In the genomic region with DNA sequence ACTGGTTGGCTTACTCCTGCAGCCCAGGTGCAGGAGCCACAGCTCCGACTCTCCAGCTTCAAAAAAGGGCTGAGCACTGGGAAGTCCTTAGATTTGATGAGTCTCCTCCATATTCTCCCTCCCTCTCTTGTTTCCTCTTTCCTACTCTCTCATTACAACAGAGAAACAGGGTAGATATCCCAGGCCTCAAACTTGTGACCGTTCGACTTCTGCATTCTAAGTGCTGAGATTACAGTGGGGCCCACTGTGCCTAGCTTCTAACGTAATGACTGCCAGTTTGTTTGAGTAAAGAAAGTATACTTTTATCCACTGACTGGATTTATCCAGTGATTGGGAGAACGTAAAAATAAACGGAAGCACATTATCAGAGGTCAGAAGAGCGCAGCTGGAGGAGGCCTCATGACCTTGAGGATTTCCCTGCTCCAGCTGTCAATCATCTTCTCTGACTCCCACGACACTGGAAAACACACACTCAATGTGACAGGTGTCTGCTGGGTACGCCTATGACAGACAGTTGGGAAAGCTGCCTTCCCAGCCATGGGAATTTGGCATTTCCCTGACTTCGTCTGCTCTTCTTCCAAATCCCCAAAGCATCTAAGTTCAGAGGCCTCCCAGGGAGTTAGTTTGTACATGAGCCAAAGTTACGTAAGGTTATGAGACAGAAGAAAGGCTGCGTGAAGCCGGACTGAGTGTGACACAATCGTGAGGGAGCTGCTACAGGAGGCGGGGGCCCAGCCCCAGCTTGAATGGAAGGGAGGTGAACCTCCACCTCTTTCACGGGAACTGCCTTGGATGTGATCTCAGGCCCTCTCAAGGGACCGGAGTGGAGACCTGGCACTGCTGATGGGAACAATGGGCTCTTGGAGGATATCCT, we compare ENCODE assay signal across 9 mouse cellular contexts. TPM values are rescaled to one million over a fixed set of nuclear protein-coding genes. Genes with fewer than 3 reads are reported as not detected.
DNase-seq lines count a peak whose midpoint lies in the region; ATAC-seq and TF ChIP-seq lines count a peak whose summit lies in the region.
"Had no signal": no experiment of that assay in that cellular context is flagged by ENCODE, and none has a peak within 500 bp of the region (broad histone marks: within the 10 kb centered on the region; RNA-seq: fewer than 3 reads in every experiment).

No protein-coding gene starts in this region.

- POLR2A ChIA-PET in Patski (lab: Charles Lee), result interaction anchor here (0.6 kb wide), 1 partner anchor 11 kb away, joined by 4 read pairs; no protein-coding TSS in a partner anchor

- ATAC-seq in embryonic facial prominence, embryonic 14.5 days (ENCODE audit: low read depth), result peak; percentile 30; the same call in 1 of the 2 replicates
- ATAC-seq in Patski, result peak; percentile 39
- ATAC-seq in heart, postnatal 0 days (ENCODE audit: insufficient read depth, low read depth), result peak; percentile 17; the same call in 1 of the 2 replicates
- no peak for ATAC-seq in activated CD4-positive, CD25-positive, alpha-beta regulatory T cell, adult 4 months

- no peak for TF ChIP-seq CTCF in Patski (IDR thresholded peaks at IDR 0.05)
- no peak for TF ChIP-seq CTCF in heart, postnatal 0 days (IDR thresholded peaks at IDR 0.05; ENCODE audit: low read depth)

- no peak for TF ChIP-seq EP300 in heart, postnatal 0 days (IDR thresholded peaks at IDR 0.05; ENCODE audit: low read depth)

- no peak overlapping the region for H3K4me3 ChIP-seq in embryonic facial prominence, embryonic 14.5 days (ENCODE audit: low read depth, low read length)
- H3K4me3 ChIP-seq in embryonic facial prominence, embryonic 10.5 days, result no peak overlapping the region
- H3K4me3 ChIP-seq in heart, postnatal 0 days (ENCODE audit: low read depth, low read length), result no peak overlapping the region

- WGBS in embryonic facial prominence, embryonic 14.5 days, result 46% methylated on average over 17 of the region's 17 CpGs
- 58% methylated on average over 17 of the region's 17 CpGs for WGBS in embryonic facial prominence, embryonic 10.5 days
- 40% methylated on average over 17 of the region's 17 CpGs for WGBS in heart, postnatal 0 days

- no peak overlapping the region for H3K4me2 ChIP-seq in embryonic facial prominence, embryonic 14.5 days (ENCODE audit: low read depth, low read length)
- H3K4me2 ChIP-seq in heart, postnatal 0 days (ENCODE audit: low read depth, low read length), result no peak overlapping the region
- H3K4me2 ChIP-seq: midbrain, embryonic 11.5 days had no signal

- no peaks in the 10 kb centered on the region for H3K27me3 ChIP-seq in embryonic facial prominence, embryonic 14.5 days (replicated peaks; ENCODE audit: control insufficient read depth, insufficient read depth, low read length)
- peaks cover 4% of the 10 kb centered on the region; the same call in 1 of the 2 replicates for H3K27me3 ChIP-seq in embryonic facial prominence, embryonic 10.5 days (replicated peaks; ENCODE audit: low read depth, poor library complexity, severe bottlenecking)
- no peaks in the 10 kb centered on the region for H3K27me3 ChIP-seq in Patski
- no peaks in the 10 kb centered on the region for H3K27me3 ChIP-seq in heart, postnatal 0 days (ENCODE audit: control insufficient read depth, insufficient read depth, low read length)

- H3K9ac ChIP-seq in embryonic facial prominence, embryonic 14.5 days (ENCODE audit: low read depth, low read length), result no peak overlapping the region
- no peak overlapping the region for H3K9ac ChIP-seq in heart, postnatal 0 days (replicated peaks; ENCODE audit: low read depth, low read length)

- in situ Hi-C loops in Patski (cut with MboI; ENCODE audit: low pct_unique_long_range_greater_than_20kb), result no loop called here

- H3K4me1 ChIP-seq in embryonic facial prominence, embryonic 14.5 days (ENCODE audit: control insufficient read depth, insufficient read depth, low read length), result 0 out of 2 replicates have a peak, but pooled peaks cover 5% of the 10 kb centered on the region
- peaks cover 22% of the 10 kb centered on the region for H3K4me1 ChIP-seq in embryonic facial prominence, embryonic 10.5 days
- peaks cover 11% of the 10 kb centered on the region; the same call in 1 of the 2 replicates for H3K4me1 ChIP-seq in heart, postnatal 0 days (ENCODE audit: control insufficient read depth, insufficient read depth)

- CTCF ChIA-PET in Patski (lab: Charles Lee), result no interaction called here

- no peaks in the 10 kb centered on the region for H3K36me3 ChIP-seq in embryonic facial prominence, embryonic 14.5 days (ENCODE audit: control insufficient read depth, insufficient read depth, low read length)
- no peaks in the 10 kb centered on the region for H3K36me3 ChIP-seq in embryonic facial prominence, embryonic 10.5 days (replicated peaks)
- no peaks in the 10 kb centered on the region for H3K36me3 ChIP-seq in heart, postnatal 0 days (replicated peaks; ENCODE audit: control insufficient read depth, insufficient read depth, low read length)

- H3K27ac ChIP-seq in embryonic facial prominence, embryonic 14.5 days (replicated peaks; ENCODE audit: low read depth, low read length), result no peak overlapping the region
- H3K27ac ChIP-seq in embryonic facial prominence, embryonic 10.5 days (replicated peaks), result no peak overlapping the region
- H3K27ac ChIP-seq in heart, postnatal 0 days (ENCODE audit: low read depth), result no peak overlapping the region

- DNase-seq in embryonic facial prominence, embryonic 14.5 days (ENCODE audit: low spot score), result peak; percentile 36
- no peak for DNase-seq in embryonic facial prominence, embryonic 10.5 days (ENCODE audit: low spot score)
- DNase-seq in Patski (ENCODE audit: low read depth, low spot score), result peak; percentile 60
- no peak for DNase-seq in heart, postnatal 0 days (ENCODE audit: low spot score)
- DNase-seq in lung, postnatal 14 days, result peak; percentile 19
- DNase-seq in natural killer cell, adult 2 months (ENCODE audit: low spot score in 2 of 2), result no peak
- DNase-seq in thymus, postnatal 25 days, result no peak

- no peaks in the 10 kb centered on the region for H3K9me3 ChIP-seq in embryonic facial prominence, embryonic 14.5 days (ENCODE audit: control insufficient read depth, low read length)
- no peaks in the 10 kb centered on the region for H3K9me3 ChIP-seq in embryonic facial prominence, embryonic 10.5 days
- 0 out of 2 replicates have a peak, but pooled peaks cover under 1% of the 10 kb centered on the region for H3K9me3 ChIP-seq in heart, postnatal 0 days (replicated peaks; ENCODE audit: control insufficient read depth, low read length)

RNA-seq across cellular contexts. Expression of a gene that starts 31.2 kb away (rescaled TPM):
- 2.6 and 3.8 TPM in 2 replicates for polyA plus RNA-seq in embryonic facial prominence, embryonic 14.5 days (2014; fragmentation: Nextera tagmentation; extraction: Ambion mirVana)
- polyA plus RNA-seq in embryonic facial prominence, embryonic 10.5 days (2016; fragmentation: Nextera tagmentation; extraction: Ambion mirVana), result 1.6 and 2.3 TPM in 2 replicates
- not detected for polyA plus RNA-seq in Patski (2021)
- total RNA-seq in heart, postnatal 0 days (2014; rRNA removed; ENCODE audit: low replicate concordance), result 0.23 and 2.1 TPM in 2 replicates
- polyA plus RNA-seq in heart, postnatal 0 days (2015; fragmentation: Nextera tagmentation; extraction: Ambion mirVana), result 2.4 and 2.8 TPM in 2 replicates
- polyA plus RNA-seq in activated CD4-positive, CD25-positive, alpha-beta regulatory T cell, adult 4 months (2017; shearing (Covaris generic)), result not detected

Comparison
In these comparisons a context has a peak if more than half of its experiments do, and no peak if none do; other contexts are left out.
1. DNase-seq: peak in embryonic facial prominence, embryonic 14.5 days (single experiment), Patski (single experiment) and lung, postnatal 14 days (single experiment); none in embryonic facial prominence, embryonic 10.5 days (single experiment), heart, postnatal 0 days (single experiment), natural killer cell, adult 2 months (0 of 2) and thymus, postnatal 25 days (single experiment).